Mouse (Mus musculus) cerebellum, adult 2 months (tissue): ENCODE measurements at regions not wholly inside any gene's neighbourhood (a gene's known extent, or its start where the extent isn't known, plus 50 kb on each side); places are given as distances from the start of the nearest gene placed in this dataset.

Experiments used
- CTCF ChIP-seq: fragments of 200-500 bp; IDR thresholded peaks from 2 replicates; pipeline ENCODE4 v1.5.1; 2011; ENCODE audit warnings: low read depth, mild to moderate bottlenecking, control low read depth, low read length, moderate library complexity, borderline replicate concordance; ENCODE audit not compliant: insufficient read depth
- POLR2A ChIP-seq: fragments of 200-500 bp; IDR thresholded peaks from 2 replicates; pipeline ENCODE4 v1.6.1; 2011; ENCODE audit warnings: low read length, control low read depth, borderline replicate concordance; ENCODE audit not compliant: insufficient read depth

DNA sequence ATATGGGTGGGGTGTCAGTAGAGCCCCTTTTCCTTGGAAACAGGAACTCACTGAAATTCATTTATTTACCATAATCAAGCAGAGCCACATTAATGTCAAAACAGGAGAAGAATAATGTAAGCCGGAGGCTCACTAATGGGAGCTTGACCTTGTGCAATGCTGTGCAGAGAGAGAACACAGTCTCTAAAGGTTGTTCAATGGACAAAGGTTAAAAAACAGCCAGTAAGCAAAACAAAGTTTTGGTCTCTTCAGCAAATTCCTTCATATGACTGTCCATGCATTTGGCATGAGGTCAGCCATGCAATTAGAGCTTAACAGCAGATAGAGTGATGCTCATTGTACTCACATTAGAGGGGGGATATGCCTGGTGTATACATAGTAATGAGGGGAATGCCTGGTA is 113.1 kb downstream of the Tsen15 start:
- TF ChIP-seq CTCF (no peak), POLR2A (no peak)
